Mouse (Mus musculus): ENCODE measurements around the gene Lims1. TPM values are rescaled to one million over a fixed set of nuclear protein-coding genes. Genes with fewer than 3 reads are reported as not detected.

Lims1 gene
- total and polyA plus RNA-seq, 3 experiments, result 40.4 to 74.7 (median 40.7) TPM

DNA sequence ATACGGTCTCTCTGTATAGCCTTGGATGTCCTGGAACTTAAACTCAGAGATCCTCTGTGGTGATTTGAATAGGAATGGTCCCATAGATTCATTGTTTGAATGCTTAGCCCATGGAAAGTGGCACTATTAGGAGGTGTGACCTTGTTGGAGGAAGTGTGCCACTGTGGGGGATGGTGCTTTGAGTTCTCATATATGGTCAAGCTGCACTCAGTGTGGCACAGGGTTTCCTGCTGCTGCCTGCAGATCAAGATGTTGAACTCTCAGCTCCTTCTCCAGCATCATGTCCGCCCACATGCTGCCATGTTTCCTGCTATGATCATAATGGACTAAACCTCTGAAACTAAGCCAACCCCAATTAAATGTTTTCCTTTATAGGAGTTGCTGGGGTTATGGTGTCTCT is 104.7 kb downstream of the Lims1 start:
- Histone ChIP-seq H3K4me3 (replicated peaks in 1 of 3; ENCODE audit: low read depth in 2 of 3, low read length in 2 of 3, poor library complexity in 1 of 3) (no peak overlapping the region), H3K9me3 (replicated peaks; ENCODE audit: low read length) (no peaks in the 10 kb centered on the region), H3K79me2 (replicated peaks; ENCODE audit: control insufficient read depth, extremely low read depth, insufficient read depth, poor library complexity, severe bottlenecking) (no peaks in the 10 kb centered on the region), H3K27me3 (replicated peaks) (no peaks in the 10 kb centered on the region), H3K36me3 (replicated peaks in 1 of 2; ENCODE audit: control insufficient read depth in 1 of 2, insufficient read depth in 1 of 2, low read length in 1 of 2) (peaks cover 15 to 33% of the 10 kb centered on the region in 2 experiments), H3K27ac (ENCODE audit: insufficient read depth, low read depth) (no peak overlapping the region), H3K9ac (ENCODE audit: insufficient read depth, low read depth) (no peak overlapping the region), H3K4me1 (ENCODE audit: control insufficient read depth in 1 of 2, insufficient read depth in 2 of 2) (peaks cover 4 to 6% of the 10 kb centered on the region in 2 experiments; a peak in 2 of 4 replicates), H3K4me2 (ENCODE audit: insufficient read depth, low read depth, poor library complexity, severe bottlenecking) (no peak overlapping the region)
- TF ChIP-seq MEF2A (IDR thresholded peaks at IDR 0.05; ENCODE audit: borderline replicate concordance, low read depth, low read length) (no peak), RAD21 (IDR thresholded peaks at IDR 0.05; ENCODE audit: low read depth, low read length) (no peak)
- in situ Hi-C loops (cut with MboI; ENCODE audit: low pct_ligation_motif_present, low pct_unique_long_range_greater_than_20kb, low sequenced_read_pairs), result no loop called here
- dilution Hi-C loops (cut with MboI; ENCODE audit: extremely low pct_ligation_motif_present, extremely low pct_unique_long_range_greater_than_20kb, low sequenced_read_pairs), result no loop called here
- no peak for DNase-seq (ENCODE audit: extremely low read depth)

DNA sequence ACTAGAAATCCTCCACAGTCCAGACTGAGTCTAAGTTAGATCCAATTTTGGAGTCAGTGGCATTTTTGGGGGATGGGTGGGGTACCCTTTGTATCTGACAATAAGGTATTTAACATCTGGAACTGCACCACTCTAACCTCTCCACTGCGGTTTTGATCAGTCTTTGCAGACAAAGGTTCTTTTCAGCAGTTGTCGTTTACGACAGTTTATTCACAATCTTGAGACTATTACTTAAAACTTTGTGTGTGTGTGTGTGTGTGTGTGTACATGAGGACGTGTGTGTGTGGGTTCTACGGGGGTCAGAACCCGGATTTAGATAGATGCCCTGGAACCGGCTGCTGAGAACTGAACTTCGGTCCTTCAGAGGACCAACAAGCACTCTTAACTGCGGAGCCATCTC is 122.6 kb downstream of the Lims1 start:
- no peaks in the 10 kb centered on the region for H3K9me3 ChIP-seq (replicated peaks; ENCODE audit: low read length)
- peak overlapping the region; percentile 92 for H3K4me2 ChIP-seq (ENCODE audit: insufficient read depth, low read depth, poor library complexity, severe bottlenecking)
- no peaks in the 10 kb centered on the region for H3K27me3 ChIP-seq (replicated peaks)
- peaks cover 0 to 2% of the 10 kb centered on the region in 2 experiments for H3K36me3 ChIP-seq (replicated peaks in 1 of 2; ENCODE audit: control insufficient read depth in 1 of 2, insufficient read depth in 1 of 2, low read length in 1 of 2)
- dilution Hi-C loops (cut with MboI; ENCODE audit: extremely low pct_ligation_motif_present, extremely low pct_unique_long_range_greater_than_20kb, low sequenced_read_pairs), result no loop called here
- in situ Hi-C loops (cut with MboI; ENCODE audit: low pct_ligation_motif_present, low pct_unique_long_range_greater_than_20kb, low sequenced_read_pairs), result no loop called here
- H3K4me1 ChIP-seq (ENCODE audit: control insufficient read depth in 1 of 2, insufficient read depth in 2 of 2), result peaks cover 0 to 25% of the 10 kb centered on the region in 2 experiments; a peak in 3 of 4 replicates
- H3K27ac ChIP-seq (ENCODE audit: insufficient read depth, low read depth), result peak overlapping the region; percentile 58; the same call in 1 of the 2 replicates
- TF ChIP-seq MEF2A (IDR thresholded peaks at IDR 0.05; ENCODE audit: borderline replicate concordance, low read depth, low read length) (no peak), POLR2A (IDR thresholded peaks at IDR 0.05; ENCODE audit: low read depth, low read length) (no peak), TBP (conservative IDR thresholded peaks at IDR 0.05; ENCODE audit: low read depth, low read length) (no peak), JUND (conservative IDR thresholded peaks at IDR 0.05; ENCODE audit: low read depth, low read length) (no peak), SIN3A (IDR thresholded peaks at IDR 0.05; ENCODE audit: low read length) (no peak), CHD1 (IDR thresholded peaks at IDR 0.05; ENCODE audit: low read depth, low read length) (no peak; the same call in 1 of the 2 replicates)
- H3K79me2 ChIP-seq (replicated peaks; ENCODE audit: control insufficient read depth, extremely low read depth, insufficient read depth, poor library complexity, severe bottlenecking), result peaks cover 35% of the 10 kb centered on the region
- peak overlapping the region; percentile 82 for H3K9ac ChIP-seq (ENCODE audit: insufficient read depth, low read depth)
- DNase-seq (ENCODE audit: extremely low read depth), result peak; percentile 35
- peak overlapping the region; percentile 92 to 93 (median 93) for H3K4me3 ChIP-seq (replicated peaks in 1 of 3; ENCODE audit: low read depth in 2 of 3, low read length in 2 of 3, poor library complexity in 1 of 3)

DNA sequence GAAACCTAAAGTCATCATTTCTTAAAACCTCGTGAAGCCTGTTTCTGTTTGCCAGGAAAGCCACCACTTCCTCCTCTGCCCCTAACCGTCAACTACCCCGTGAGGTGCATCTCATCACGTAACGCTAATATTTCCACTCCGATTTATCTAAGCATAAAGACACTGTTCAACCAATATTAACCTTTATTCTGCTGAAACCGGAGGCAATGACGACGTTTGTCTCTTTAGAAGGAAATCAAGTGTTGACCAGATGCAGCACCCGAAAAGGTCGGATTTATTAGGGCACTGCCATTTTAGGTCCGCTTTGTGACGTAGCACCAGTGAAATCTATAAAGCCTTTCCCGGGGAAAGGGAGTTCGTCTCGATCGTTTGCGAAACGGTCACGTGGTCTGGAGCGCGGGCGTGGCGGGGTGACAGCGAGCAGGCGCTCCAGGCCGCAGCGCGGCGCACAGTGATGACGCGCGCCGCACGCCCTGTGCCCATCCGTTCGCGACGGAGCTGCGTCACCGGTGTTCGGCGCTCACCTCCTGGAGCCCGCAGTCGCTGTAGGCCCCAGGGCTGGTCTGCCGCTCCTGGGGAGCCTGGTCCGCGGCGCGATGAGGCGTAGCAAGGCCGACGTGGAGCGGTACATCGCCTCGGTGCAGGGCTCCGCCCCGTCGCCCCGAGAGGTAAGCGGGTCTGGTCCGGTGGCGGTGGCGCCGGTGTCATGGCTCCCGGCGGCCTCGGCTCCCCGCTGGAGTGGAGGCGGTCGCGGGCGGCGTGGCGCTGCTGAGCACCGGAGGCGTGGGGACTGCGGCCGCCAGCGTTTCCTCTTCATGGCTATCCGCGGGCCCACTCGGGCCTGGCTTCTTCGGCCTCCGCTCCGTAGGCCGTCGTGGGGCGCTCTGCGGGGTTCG is 123.4 kb downstream of the Lims1 start, which contains the start of gene Ranbp2:
Ranbp2 (plus strand) TSS at position 537 of the 896 bp plus-strand sequence.
- H3K4me2 ChIP-seq (ENCODE audit: insufficient read depth, low read depth, poor library complexity, severe bottlenecking), result peak within 1 kb of the TSS; percentile 92
- peak within 1 kb of the TSS; percentile 89 for H3K27ac ChIP-seq (ENCODE audit: insufficient read depth, low read depth)
- H3K4me1 ChIP-seq (ENCODE audit: control insufficient read depth in 1 of 2, insufficient read depth in 2 of 2), result peaks cover 2 to 22% of the 10 kb centered on the region in 2 experiments; a peak in 3 of 4 replicates
- H3K36me3 ChIP-seq (replicated peaks in 1 of 2; ENCODE audit: control insufficient read depth in 1 of 2, insufficient read depth in 1 of 2, low read length in 1 of 2), result peaks cover 0 to 6% of the 10 kb centered on the region in 2 experiments
- H3K4me3 ChIP-seq (replicated peaks in 1 of 3; ENCODE audit: low read depth in 2 of 3, low read length in 2 of 3, poor library complexity in 1 of 3), result peak within 1 kb of the TSS; percentile 92 to 97 (median 93)
- peak; percentile 98 for DNase-seq (ENCODE audit: extremely low read depth)
- H3K79me2 ChIP-seq (replicated peaks; ENCODE audit: control insufficient read depth, extremely low read depth, insufficient read depth, poor library complexity, severe bottlenecking), result peaks cover 40% of the 10 kb centered on the region
- no peaks in the 10 kb centered on the region for H3K27me3 ChIP-seq (replicated peaks)
- H3K9me3 ChIP-seq (replicated peaks; ENCODE audit: low read length), result no peaks in the 10 kb centered on the region
- in situ Hi-C loops (cut with MboI; ENCODE audit: low pct_ligation_motif_present, low pct_unique_long_range_greater_than_20kb, low sequenced_read_pairs) (no loop called here), dilution Hi-C loops (cut with MboI; ENCODE audit: extremely low pct_ligation_motif_present, extremely low pct_unique_long_range_greater_than_20kb, low sequenced_read_pairs) (no loop called here)
- peak within 1 kb of the TSS; percentile 92 for H3K9ac ChIP-seq (ENCODE audit: insufficient read depth, low read depth)
- TF ChIP-seq MXI1 (IDR thresholded peaks at IDR 0.05; ENCODE audit: low read depth, low read length) (peak; percentile 97), ETS1 (conservative IDR thresholded peaks at IDR 0.05; ENCODE audit: low read depth, low read length) (peak; percentile 61; the same call in 1 of the 2 replicates), MAX (IDR thresholded peaks at IDR 0.05; ENCODE audit: low read length) (peak; percentile 98), JUN (IDR thresholded peaks at IDR 0.05; ENCODE audit: insufficient read depth, low read depth, low read length) (no peak), CTCF (conservative IDR thresholded peaks at IDR 0.05 in 1 of 2, IDR thresholded peaks at IDR 0.05 in 1 of 2; ENCODE audit: low read depth in 2 of 2, low read length in 2 of 2) (no peak), ZC3H11A (IDR thresholded peaks at IDR 0.05; ENCODE audit: low read depth, low read length) (no peak), USF1 (IDR thresholded peaks at IDR 0.05; ENCODE audit: low read depth, low read length) (peak; percentile 98), EP300 (IDR thresholded peaks at IDR 0.05; ENCODE audit: low read length) (no peak), TBP (conservative IDR thresholded peaks at IDR 0.05; ENCODE audit: low read depth, low read length) (peak; percentile 91), JUND (conservative IDR thresholded peaks at IDR 0.05; ENCODE audit: low read depth, low read length) (no peak), E2F4 (IDR thresholded peaks at IDR 0.05; ENCODE audit: insufficient replicate concordance, low read depth, low read length) (peak; percentile 89; the same call in 1 of the 2 replicates), UBTF (IDR thresholded peaks at IDR 0.05; ENCODE audit: low read depth, low read length) (peak; percentile 96; the same call in 1 of the 2 replicates), KAT2A (IDR thresholded peaks at IDR 0.05; ENCODE audit: insufficient replicate concordance, low read length) (peak; percentile 89; the same call in 1 of the 2 replicates), POLR2AphosphoS2 (IDR thresholded peaks at IDR 0.05; ENCODE audit: low read depth, low read length) (peak; percentile 41; the same call in 1 of the 2 replicates), PAX5 (IDR thresholded peaks at IDR 0.05; ENCODE audit: low read length) (no peak), HCFC1 (IDR thresholded peaks at IDR 0.05; ENCODE audit: low read depth, low read length) (peak; percentile 92), MAFK (IDR thresholded peaks at IDR 0.05; ENCODE audit: insufficient replicate concordance, low read length) (no peak), ELF1 (IDR thresholded peaks at IDR 0.05; ENCODE audit: low read depth, low read length) (peak; percentile 65)
